Mouse (Mus musculus): ENCODE data around the gene Gxylt2.
A peak's percentile ranks its signal among the peaks of the same experiment; 100 is the strongest.

Gene Gxylt2

GRCm38 (mm10) chr6:100704574-100705365 lies at the start of gene Gxylt2:
TSS of gene Gxylt2 (plus strand) at chr6:100704734.
- DNase-seq (ENCODE audit: low spot score in 2 of 2) = peak; percentile 47 to 64

- DNase-seq (ENCODE audit: low spot score in 2 of 2) = no peak
Measured at GRCm38 (mm10) chr6:100660395-100660794, 44.1 kb upstream of the Gxylt2 start.

- no peak for DNase-seq (ENCODE audit: low spot score in 2 of 2)
Measured at GRCm38 (mm10) chr6:100662224-100662623, 42.3 kb upstream of the Gxylt2 start.

GRCm38 (mm10) chr6:100667644-100668043 lies 36.9 kb upstream of the Gxylt2 start:
- no peak for DNase-seq (ENCODE audit: low spot score in 2 of 2)

DNA sequence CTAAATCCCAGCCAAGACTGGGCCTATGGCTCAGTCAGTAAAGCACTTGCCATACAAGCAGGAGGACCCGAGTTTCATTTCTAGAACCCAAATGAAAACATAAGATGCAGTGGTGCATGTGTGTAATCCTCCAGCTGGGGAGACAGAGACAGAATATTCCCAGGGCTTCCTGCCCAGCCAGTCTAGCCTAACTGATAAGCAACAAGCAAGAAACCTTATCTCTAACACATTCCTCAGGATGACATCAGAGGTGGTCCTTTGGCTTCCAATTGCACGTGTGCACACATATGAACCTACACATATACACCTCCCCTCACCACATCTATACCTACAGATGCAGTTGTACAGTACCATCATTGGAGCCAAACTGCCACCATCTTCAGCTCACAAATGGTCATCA lies 35.7 kb upstream of the Gxylt2 start:
- DNase-seq (ENCODE audit: low spot score in 2 of 2) = no peak

GRCm38 (mm10) chr6:100670370-100670841 lies 34.1 kb upstream of the Gxylt2 start:
- peak; percentile 40 to 62 for DNase-seq (ENCODE audit: low spot score in 2 of 2)

- DNase-seq (ENCODE audit: low spot score in 2 of 2) = peak; percentile 79 to 86
Measured at GRCm38 (mm10) chr6:100670880-100671344, 33.6 kb upstream of the Gxylt2 start, which contains the start of gene Shq1. TSS of gene Shq1 (minus strand) at chr6:100671157.

DNA sequence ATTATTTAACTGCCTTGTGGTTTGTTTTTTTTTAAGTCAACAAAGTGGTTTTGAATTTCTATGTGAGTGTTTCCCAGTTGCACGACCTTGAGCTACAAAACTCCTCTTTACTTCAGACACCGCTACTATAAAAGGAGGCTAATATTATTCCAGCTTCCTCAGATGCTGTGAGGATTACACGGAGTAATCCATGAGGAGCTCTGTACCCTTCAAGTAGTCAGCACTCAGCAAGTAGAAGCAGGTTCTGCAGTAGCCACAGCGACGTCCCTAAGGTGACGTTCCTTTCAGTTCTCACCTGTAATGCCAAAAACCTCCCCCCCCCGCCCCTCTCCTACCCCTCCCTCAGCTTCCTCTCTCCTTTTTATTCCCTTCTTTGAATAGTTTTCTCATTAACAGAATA lies 33.1 kb upstream of the Gxylt2 start:
- DNase-seq (ENCODE audit: low spot score in 2 of 2) = no peak

GRCm38 (mm10) chr6:100674974-100675373 lies 29.6 kb upstream of the Gxylt2 start:
- DNase-seq (ENCODE audit: low spot score in 2 of 2) = no peak

DNA sequence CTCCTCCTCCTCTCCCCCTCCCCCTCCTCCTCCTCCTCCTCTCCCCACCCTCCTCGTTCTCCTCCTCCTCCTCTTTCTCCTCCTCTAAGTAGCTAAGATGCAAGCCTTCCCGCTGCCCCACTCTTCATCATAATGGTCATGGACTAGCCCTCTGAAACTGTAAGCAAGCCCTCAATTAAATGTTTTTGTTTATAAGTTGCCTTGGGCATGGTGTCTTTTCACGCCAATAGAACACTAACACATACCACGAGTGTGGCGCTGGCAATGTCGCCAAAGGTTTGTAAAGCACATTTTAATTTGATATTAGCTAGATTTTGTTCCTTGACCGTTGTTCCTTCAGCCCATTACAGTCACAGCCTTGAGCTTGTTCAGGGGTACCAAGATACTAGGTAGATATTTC lies 28.1 kb upstream of the Gxylt2 start:
- no peak for DNase-seq (ENCODE audit: low spot score in 2 of 2)

- DNase-seq (ENCODE audit: low spot score in 2 of 2) = no peak
Measured at GRCm38 (mm10) chr6:100678636-100679035, 25.9 kb upstream of the Gxylt2 start.

DNA sequence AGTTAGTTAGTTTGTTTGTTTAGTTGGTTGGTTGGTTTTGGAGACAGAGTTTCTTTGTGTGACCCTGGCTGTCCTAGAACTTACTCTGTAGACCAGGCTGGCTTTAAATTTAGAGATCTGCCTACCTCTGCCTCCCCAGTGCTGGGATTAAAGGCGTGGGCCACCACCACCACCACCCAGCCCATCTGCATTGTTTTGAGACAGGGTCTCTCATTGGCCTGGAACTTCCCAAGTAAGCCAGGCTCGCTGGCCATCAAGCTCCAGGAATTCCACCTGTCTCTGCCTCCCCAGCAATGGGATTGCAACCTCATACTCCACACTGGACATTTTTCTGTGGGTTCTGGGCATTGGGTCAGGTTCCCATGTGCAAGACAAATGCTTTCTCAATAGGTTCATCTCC lies 18.2 kb upstream of the Gxylt2 start:
- DNase-seq (ENCODE audit: low spot score in 2 of 2) = no peak

DNA sequence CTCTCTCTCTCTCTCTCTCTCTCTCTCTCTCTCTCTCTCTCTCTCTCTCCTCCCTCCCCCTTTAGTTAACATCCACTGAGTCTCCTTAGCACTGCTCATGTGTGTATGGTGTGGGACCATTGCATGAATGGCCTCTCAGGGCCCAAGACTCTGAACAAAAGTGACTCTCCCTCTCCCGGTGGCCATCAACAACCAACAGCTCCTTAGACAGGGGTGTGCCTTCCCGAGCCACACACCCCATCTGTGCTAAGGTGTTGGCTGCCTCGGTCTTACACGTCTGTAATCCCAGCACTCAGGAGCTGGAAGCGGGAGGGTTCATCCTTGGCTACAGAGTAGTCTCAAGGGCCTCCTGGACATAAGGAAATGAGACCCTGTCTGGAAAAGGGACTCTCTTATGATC lies 4.5 kb upstream of the Gxylt2 start:
- DNase-seq (ENCODE audit: low spot score in 2 of 2) = no peak

DNA sequence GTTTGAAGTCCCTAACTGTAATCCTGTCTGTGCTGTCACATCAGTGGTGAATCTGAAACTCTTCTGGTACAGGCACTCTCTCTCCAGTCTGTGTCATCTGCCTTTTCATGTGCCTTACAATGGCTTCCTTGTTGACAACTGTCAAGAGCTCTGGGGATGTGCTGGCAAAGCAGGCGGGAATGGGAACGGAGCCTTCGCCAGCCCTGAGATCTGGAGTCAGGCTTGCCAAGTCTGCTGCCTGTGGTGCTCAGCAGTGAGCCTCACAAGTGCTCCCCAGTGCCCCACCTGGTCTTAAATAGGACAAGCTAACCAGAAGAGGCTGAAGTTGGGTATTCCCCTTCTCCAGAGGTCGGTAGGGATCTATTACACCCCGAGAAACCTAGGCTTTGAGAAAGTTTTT lies 3.8 kb upstream of the Gxylt2 start:
- DNase-seq (ENCODE audit: low spot score in 2 of 2) = no peak

DNA sequence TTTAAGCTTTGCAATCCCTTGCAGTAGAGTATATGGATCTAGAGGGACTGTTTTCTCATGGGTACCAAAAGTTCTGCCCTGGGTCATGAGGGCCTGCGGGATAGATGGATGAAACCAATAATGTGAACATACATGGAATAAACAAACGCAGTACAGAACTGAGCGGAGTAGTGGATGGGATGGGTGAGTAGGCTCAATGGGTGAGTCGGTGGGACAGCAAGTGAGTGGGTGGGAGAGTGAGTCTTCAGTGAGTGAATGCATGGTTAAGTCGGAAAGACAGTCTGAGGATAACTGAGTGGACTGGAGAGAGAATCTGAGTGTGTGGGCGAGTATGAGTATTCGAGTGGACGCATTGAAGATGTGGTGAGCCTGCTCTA lies 349 bp upstream of the Gxylt2 start:
- DNase-seq (ENCODE audit: low spot score in 2 of 2) = no peak

DNA sequence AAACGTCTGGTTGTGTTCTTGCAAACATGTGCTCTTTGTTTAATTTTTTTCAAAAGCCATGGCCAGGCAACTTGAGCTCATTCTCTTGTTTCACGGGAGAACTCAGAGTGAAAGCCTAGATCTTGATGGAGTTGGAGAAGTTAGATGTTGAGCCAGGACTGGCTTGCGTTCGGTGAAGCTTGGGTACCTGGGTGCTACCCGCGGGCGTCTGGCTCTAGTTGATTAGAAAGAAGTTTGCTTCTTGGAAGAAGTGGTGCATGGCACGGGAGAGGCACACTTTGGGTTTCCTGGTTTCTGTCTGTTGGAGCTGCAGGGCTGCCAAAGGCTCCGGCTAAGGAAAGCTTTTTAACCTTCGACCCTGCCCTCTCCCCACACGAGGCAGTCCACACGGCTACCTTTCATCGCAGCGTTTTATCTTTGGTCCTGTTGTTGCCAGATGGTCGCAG lies 855 bp downstream of the Gxylt2 start:
- DNase-seq (ENCODE audit: low spot score in 2 of 2) = no peak

GRCm38 (mm10) chr6:100706861-100707260 lies 2.3 kb downstream of the Gxylt2 start:
- DNase-seq (ENCODE audit: low spot score in 2 of 2) = no peak

DNA sequence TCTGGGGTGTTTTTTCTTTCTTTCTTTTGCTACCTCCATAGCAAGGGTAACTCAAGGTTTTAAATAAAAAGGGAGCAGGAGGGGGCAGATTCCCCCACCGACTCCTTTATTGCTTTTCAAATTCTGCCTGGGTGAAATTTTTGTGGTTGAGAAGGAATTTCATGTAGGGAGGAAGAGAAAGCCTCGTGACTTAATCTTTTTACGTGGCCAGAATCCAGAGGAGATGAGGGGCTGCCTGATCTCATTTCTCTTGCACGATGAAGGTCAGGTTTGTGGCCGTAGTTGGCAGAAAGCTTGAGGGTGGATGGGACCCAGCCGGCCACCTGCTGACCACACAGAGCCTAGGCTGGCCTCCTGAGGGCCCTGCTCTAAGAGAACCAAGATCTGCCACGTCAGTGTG lies 3.0 kb downstream of the Gxylt2 start:
- DNase-seq (ENCODE audit: low spot score in 2 of 2) = peak in 1 of 2 experiments; percentile 32

GRCm38 (mm10) chr6:100708248-100708647 lies 3.7 kb downstream of the Gxylt2 start:
- DNase-seq (ENCODE audit: low spot score in 2 of 2) = no peak

DNA sequence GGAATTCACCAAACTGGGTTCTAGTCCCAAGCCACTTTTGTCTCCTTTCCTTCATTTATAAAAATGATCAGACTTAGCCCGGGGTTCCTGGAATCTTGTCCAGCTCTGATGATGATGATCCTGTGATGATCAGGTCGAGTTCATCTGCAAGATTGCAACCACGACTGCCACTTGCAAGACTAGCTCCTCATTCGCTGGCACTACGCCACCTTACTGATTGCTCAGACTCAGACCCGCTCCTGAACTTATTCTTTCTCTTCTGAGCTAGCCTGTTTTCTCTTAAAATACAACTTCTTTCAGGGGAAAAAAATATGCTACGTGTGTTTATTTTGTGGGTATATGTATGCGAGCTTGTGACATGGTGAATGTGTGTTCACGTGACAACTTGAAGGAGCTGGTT lies 4.5 kb downstream of the Gxylt2 start:
- no peak for DNase-seq (ENCODE audit: low spot score in 2 of 2)

- no peak for DNase-seq (ENCODE audit: low spot score in 2 of 2)
Measured at GRCm38 (mm10) chr6:100709483-100709882, 4.9 kb downstream of the Gxylt2 start.

- no peak for DNase-seq (ENCODE audit: low spot score in 2 of 2)
Measured at GRCm38 (mm10) chr6:100710170-100710569, 5.6 kb downstream of the Gxylt2 start.

DNA sequence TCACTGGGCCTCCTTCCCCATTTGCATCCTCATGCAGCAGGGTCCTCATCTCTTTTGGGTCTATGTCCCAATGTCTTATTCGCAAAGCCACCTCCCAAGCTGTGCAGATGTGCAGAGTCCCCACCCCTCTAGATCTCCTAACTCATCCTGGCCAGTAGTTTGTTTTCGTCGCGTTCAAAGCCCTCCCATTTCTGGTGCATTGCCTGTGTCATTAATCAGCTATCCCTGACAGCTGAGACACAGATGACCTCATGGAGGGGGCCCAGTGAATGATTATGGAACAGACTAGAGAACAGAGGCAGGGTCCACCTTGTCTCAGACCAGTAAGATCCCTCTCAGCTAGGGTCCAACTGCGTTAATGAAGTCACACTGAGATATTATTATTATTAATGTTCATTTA lies 6.3 kb downstream of the Gxylt2 start:
- no peak for DNase-seq (ENCODE audit: low spot score in 2 of 2)
